Mouse (Mus musculus): Measurements from ENCODE around the gene B4galnt4. TPM values are rescaled to one million over a fixed set of nuclear protein-coding genes. Genes with fewer than 3 reads are reported as not detected.
A peak's percentile ranks its signal among the peaks of the same experiment; 100 is the strongest.

Gene B4galnt4
- polyA plus RNA-seq, 1 experiment from 2014 or later, result 15.4 TPM

DNA sequence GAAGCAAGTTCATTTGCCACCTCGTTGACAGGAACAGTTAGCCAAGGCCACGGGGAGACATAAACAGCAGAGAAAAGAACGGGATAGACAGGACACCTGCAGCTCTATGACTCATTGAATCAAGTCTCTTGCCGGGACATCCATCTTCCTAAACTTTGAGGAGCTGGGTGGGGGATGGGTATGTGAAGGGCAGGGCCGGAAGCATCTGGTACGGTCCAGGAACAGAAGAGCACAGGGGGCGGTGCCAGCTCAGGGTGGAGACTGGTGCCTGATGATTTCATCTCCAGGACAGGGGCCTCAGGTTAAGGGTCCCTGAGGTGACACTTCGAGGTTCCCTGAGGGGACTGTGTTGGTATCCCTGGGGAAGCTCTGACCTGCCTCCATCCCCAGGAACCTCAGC is 27.0 kb downstream of the B4galnt4 start:
- Histone ChIP-seq H3K4me1 (peaks cover 23% of the 10 kb centered on the region), H3K4me3 (replicated peaks) (no peak overlapping the region), H3K27me3 (peaks cover 40% of the 10 kb centered on the region), H3K36me3 (no peaks in the 10 kb centered on the region), H3K9me3 (replicated peaks) (no peaks in the 10 kb centered on the region), H3K27ac (no peak overlapping the region), H3K9ac (no peak overlapping the region), H3K4me2 (peak overlapping the region; percentile 38; the same call in 1 of the 2 replicates)
- 32% methylated on average over 8 of the region's 8 CpGs for WGBS
- ATAC-seq (replicated peaks; ENCODE audit: low FRiP score), result no peak

DNA sequence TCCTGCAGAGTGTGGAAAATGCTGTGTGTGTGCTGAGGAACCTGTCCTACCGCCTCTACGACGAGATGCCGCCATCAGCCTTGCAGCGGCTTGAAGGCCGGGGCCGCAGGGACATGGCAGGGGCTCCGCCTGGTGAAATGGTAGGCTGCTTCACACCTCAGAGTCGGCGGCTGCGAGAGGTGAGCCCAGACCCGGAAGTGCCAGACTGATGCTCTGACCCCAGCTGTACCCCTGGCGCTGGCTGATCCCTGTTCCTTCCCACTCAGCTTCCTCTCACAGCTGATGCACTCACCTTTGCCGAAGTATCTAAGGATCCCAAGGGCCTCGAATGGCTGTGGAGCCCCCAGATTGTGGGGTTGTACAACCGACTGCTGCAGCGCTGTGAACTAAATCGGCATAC is 27.6 kb downstream of the B4galnt4 start:
- H3K4me3 ChIP-seq (replicated peaks), result 0 out of 2 replicates have a peak overlapping the region, but pooled peaks have one; percentile 5
- H3K4me1 ChIP-seq, result peaks cover 28% of the 10 kb centered on the region
- no peak overlapping the region for H3K9ac ChIP-seq
- no peaks in the 10 kb centered on the region for H3K9me3 ChIP-seq (replicated peaks)
- no peaks in the 10 kb centered on the region for H3K36me3 ChIP-seq
- peak overlapping the region; percentile 38 for H3K4me2 ChIP-seq
- H3K27me3 ChIP-seq, result peaks cover 42% of the 10 kb centered on the region
- ATAC-seq (replicated peaks; ENCODE audit: low FRiP score), result no peak
- H3K27ac ChIP-seq, result no peak overlapping the region
- WGBS, result 14% methylated on average over 18 of the region's 18 CpGs

DNA sequence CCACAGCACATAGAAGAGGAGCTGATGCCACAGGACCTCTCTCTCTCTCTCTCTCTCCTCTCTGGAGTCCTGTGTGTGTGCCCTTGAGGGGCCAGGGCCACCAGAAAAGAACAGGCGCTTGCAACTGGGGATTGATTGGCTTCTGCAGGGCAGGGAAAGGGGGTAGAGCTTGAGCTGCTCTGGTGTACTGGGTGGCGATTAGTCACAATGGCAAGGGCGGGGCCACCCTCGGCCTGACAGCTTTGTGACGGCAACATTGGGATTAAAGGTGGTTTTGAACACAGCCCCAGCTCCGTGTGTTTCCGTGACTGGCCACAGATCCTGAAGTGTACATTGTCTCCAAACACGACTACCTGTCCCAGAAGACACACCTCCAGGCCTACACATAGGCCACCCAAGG is 29.3 kb downstream of the B4galnt4 start:
- Histone ChIP-seq H3K9ac (no peak overlapping the region), H3K4me3 (replicated peaks) (no peak overlapping the region), H3K27me3 (peaks cover 42% of the 10 kb centered on the region), H3K4me1 (peaks cover 43% of the 10 kb centered on the region), H3K9me3 (replicated peaks) (no peaks in the 10 kb centered on the region), H3K36me3 (no peaks in the 10 kb centered on the region), H3K27ac (no peak overlapping the region), H3K4me2 (no peak overlapping the region)
- WGBS, result 79% methylated on average over 8 of the region's 8 CpGs
- ATAC-seq (replicated peaks; ENCODE audit: low FRiP score), result no peak

DNA sequence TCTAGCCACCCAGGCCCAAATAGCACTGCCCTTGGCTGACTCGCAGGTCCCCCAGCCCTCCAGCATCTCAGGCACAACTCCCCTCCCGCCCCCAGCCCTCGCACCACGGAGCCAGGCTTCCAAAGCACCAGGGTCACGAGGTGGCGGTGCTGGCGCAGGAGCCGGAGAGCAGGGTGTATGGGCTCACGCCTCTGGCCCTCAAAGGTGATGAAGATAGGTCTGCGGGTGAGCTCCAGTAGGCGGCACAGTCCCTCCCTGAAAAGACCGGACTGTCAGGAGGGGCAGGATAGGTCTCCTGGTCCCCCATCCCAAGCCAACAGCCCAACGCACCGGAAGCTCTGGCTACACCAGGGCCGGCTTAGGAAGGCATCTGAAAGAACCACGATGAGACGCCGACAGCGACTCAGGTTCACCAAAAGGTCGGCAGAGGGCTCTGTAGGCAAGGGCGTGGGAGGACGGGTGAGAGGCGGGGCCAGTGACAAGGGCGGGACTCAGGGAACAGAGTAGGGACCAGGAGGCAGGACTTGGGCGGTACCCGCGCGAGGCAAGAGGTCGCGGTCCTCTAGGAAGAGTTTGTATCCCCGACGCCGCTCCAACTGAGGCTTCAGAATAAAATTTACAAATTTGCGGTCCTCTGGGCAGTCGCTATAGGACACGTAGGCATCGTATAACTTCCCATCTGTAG is 31.3 kb downstream of the B4galnt4 start:
- peak; percentile 79 for ATAC-seq (replicated peaks; ENCODE audit: low FRiP score)
- H3K9ac ChIP-seq, result no peak overlapping the region

DNA sequence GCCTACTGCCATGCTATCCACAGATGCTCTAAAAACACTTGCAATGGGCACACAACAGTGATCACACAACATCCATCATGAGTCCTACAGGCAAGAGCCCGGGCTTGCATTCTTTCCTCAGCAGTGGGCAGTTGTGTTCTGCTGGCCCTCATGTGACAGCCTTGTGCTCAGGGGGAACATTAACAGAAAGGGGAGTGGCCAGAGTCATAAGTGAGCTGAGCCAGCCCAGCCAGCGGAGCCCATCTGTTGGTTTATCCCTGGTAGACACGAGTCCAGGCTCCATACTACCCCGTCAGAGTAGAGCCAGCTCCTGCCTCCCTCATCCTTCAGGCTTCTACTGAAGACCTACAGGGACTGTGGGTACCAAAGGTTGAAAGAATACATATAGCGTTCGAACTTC is 33.0 kb downstream of the B4galnt4 start:
- H3K27me3 ChIP-seq, result peaks cover 21% of the 10 kb centered on the region
- no peaks in the 10 kb centered on the region for H3K9me3 ChIP-seq (replicated peaks)
- H3K9ac ChIP-seq, result no peak overlapping the region
- H3K4me2 ChIP-seq, result peak overlapping the region; percentile 34
- H3K27ac ChIP-seq, result peak overlapping the region; percentile 89
- H3K36me3 ChIP-seq, result no peaks in the 10 kb centered on the region
- peak; percentile 63 for ATAC-seq (replicated peaks; ENCODE audit: low FRiP score)
- WGBS, result 75% methylated on average over 6 of the region's 6 CpGs
- H3K4me3 ChIP-seq (replicated peaks), result no peak overlapping the region
- peaks cover 46% of the 10 kb centered on the region for H3K4me1 ChIP-seq

More for the DNA sequence above, 31.3 kb downstream of the B4galnt4 start:
- Histone ChIP-seq H3K9me3 (replicated peaks) (no peaks in the 10 kb centered on the region), H3K4me1 (peaks cover 59% of the 10 kb centered on the region), H3K4me3 (replicated peaks) (peak overlapping the region; percentile 18), H3K36me3 (no peaks in the 10 kb centered on the region), H3K27ac (no peak overlapping the region), H3K27me3 (peaks cover 36% of the 10 kb centered on the region), H3K4me2 (peak overlapping the region; percentile 52)
- WGBS, result 7% methylated on average over 37 of the region's 37 CpGs

DNA sequence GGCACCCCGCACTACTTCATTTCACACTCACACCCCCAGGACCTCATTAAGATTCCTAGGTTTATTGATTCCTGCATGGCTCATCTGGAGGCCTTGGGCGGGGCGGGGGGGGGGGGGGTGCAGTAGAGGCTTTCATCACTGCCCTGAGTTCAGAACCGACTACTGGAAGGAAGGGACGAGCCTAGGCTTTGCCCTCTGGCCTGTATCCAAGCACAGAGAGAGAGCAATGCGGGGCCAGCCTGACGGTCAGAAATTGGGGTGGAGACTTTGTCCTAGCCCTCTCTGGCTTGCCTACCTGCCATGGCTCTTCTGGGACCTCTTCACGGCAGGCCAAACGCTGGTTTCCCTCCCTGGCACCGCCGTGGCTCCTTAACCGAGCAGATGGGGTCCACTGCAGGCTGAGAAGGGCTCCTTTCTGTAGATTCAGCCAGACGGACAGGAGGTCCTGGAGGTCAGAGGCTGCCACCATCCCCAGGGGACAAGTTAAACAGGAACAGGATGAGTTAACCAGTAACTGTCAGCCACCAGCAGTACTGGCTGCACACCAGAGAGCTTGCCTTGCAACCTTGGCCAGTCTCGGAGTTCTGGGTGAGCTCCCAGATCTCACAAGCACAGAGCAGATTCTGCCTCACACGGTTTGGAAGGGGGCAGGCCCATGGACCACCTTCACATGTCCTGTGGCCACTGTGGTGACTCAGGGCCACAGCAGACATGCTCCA is 33.7 kb downstream of the B4galnt4 start:
- Histone ChIP-seq H3K4me2 (peak overlapping the region; percentile 34), H3K9ac (no peak overlapping the region; the same call in 1 of the 2 replicates), H3K9me3 (replicated peaks) (no peaks in the 10 kb centered on the region), H3K4me1 (peaks cover 50% of the 10 kb centered on the region), H3K4me3 (replicated peaks) (no peak overlapping the region; the same call in 1 of the 2 replicates), H3K27ac (peak overlapping the region; percentile 89), H3K36me3 (no peaks in the 10 kb centered on the region), H3K27me3 (peaks cover 19% of the 10 kb centered on the region)
- 50% methylated on average over 15 of the region's 15 CpGs for WGBS
- ATAC-seq (replicated peaks; ENCODE audit: low FRiP score), result peak; percentile 50

DNA sequence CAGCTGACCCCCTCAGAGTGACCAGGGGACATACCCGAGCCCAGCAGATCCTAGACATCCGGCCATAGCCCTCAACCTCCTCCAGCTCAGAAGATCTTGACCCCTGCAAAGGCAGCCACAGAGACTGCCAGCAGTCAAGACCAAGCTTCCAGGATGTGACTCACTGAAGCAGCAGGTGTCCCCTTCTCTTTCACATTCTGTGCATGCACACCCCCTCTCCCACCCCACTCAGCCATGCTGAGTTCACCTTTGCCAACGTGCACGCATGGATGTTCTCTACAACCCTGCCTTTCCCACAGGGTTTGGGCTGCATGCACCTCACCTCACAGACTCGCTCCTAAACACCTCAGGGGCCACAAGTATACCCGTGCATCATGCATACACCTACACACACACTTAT is 35.1 kb downstream of the B4galnt4 start:
- H3K9ac ChIP-seq, result no peak overlapping the region
- H3K4me1 ChIP-seq, result peaks cover 59% of the 10 kb centered on the region
- H3K4me2 ChIP-seq, result peak overlapping the region; percentile 34
- peaks cover 23% of the 10 kb centered on the region for H3K27me3 ChIP-seq
- H3K9me3 ChIP-seq (replicated peaks), result no peaks in the 10 kb centered on the region
- no peaks in the 10 kb centered on the region for H3K36me3 ChIP-seq
- no peak for ATAC-seq (replicated peaks; ENCODE audit: low FRiP score)
- WGBS, result 80% methylated on average over 6 of the region's 6 CpGs
- H3K27ac ChIP-seq, result peak overlapping the region; percentile 89; the same call in 1 of the 2 replicates
- peak overlapping the region; percentile 13 for H3K4me3 ChIP-seq (replicated peaks)

DNA sequence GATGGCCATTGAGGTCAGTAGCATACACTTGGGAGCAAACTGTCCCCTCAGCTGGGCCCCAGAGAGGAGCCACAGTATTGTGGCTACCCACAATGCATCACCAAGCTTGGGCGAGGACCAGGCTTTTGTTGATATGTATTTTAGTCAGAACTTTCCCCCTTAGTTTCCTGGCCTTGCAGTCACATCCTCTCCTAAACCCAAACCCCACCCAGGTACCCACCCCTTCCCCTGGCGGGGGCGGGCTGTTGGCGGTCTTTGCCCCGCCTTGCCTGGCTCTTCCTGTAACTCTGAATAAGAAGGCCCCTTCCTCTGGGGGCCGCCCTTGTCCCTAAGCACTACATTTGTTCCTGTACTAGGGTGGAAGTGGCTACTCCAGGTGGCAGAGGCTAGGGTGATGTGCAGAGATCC is 35.7 kb downstream of the B4galnt4 start:
- Histone ChIP-seq H3K27ac (0 out of 2 replicates have a peak overlapping the region, but pooled peaks have one; percentile 46), H3K9ac (no peak overlapping the region), H3K4me1 (peaks cover 59% of the 10 kb centered on the region), H3K4me2 (peak overlapping the region; percentile 34), H3K4me3 (replicated peaks) (peak overlapping the region; percentile 13), H3K9me3 (replicated peaks) (no peaks in the 10 kb centered on the region), H3K36me3 (no peaks in the 10 kb centered on the region), H3K27me3 (peaks cover 30% of the 10 kb centered on the region)
- 59% methylated on average over 6 of the region's 6 CpGs for WGBS
- ATAC-seq (replicated peaks; ENCODE audit: low FRiP score), result no peak

DNA sequence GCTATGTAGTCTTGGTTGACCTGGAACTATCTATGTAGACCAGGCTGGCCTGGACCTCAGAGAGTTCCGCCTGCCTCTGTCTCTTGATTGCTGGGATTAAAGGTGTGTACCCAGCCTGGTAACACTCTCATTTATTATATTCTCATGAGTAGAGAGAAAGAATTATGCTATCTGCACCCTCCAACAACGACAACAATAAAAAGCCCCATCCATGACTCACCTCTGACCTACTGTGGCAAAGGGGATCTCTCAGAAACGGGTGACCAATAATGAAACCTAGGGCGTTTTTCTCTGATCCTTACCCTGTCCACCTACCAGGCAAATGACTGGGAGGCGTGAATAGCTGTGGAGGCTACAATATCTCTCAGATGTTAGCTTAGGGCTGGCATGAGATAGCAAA is 36.3 kb downstream of the B4galnt4 start:
- no peak overlapping the region for H3K27ac ChIP-seq
- H3K36me3 ChIP-seq, result no peaks in the 10 kb centered on the region
- peaks cover 55% of the 10 kb centered on the region for H3K4me1 ChIP-seq
- WGBS, result 78% methylated on average over 5 of the region's 5 CpGs
- no peak overlapping the region for H3K9ac ChIP-seq
- H3K9me3 ChIP-seq (replicated peaks), result no peaks in the 10 kb centered on the region
- H3K4me3 ChIP-seq (replicated peaks), result no peak overlapping the region
- no peak overlapping the region for H3K4me2 ChIP-seq
- H3K27me3 ChIP-seq, result peaks cover 34% of the 10 kb centered on the region
- no peak for ATAC-seq (replicated peaks; ENCODE audit: low FRiP score)

DNA sequence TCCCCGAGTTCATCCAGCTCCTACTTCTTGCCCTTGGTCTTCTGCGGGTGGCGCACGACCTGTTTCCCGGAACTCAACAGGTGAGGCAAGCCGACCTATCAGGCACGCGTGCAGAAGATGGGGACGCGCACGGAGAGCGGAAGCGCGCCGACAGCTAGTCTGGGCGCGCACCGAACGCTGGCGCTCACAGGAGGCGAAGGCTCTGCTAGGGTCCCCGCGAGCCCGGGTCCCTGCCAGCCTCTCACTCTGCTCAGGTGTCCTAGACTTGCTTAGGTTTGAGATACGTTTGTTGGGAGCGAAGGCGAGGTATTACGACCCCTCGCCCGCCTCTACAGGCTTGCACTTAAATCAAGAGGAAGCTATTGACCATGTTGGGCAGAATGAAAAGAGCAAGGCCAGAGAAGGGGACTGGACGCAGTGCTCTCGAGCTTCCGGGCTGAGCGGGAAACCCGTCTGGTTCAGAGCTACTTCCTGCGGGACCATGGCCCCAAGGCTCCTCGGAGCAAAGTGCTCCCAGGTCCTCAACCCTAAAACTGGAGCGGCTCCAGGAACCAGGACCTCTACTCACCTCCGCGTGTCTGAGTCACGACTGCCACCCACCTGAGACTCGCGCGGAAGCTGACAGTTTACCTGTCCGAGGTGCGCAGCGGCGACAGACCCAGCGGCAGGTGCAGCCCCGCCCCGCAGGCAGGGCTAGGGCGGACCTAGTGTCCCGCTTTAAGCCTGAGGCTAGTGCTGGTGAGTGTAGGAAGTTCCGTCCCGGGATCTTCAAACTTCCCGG is 39.2 kb downstream of the B4galnt4 start, which contains the start of gene Sigirr:
Sigirr (minus strand) TSS at position 662 of the 781 bp plus-strand sequence.
- peak; percentile 55 for ATAC-seq (replicated peaks; ENCODE audit: low FRiP score)
- no peaks in the 10 kb centered on the region for H3K36me3 ChIP-seq
- H3K9ac ChIP-seq, result peak within 1 kb of the TSS; percentile 27
- H3K27me3 ChIP-seq, result peaks cover 29% of the 10 kb centered on the region
- peaks cover 29% of the 10 kb centered on the region for H3K4me1 ChIP-seq
- peak within 1 kb of the TSS; percentile 75 for H3K4me2 ChIP-seq
- peak within 1 kb of the TSS; percentile 44 for H3K4me3 ChIP-seq (replicated peaks)
- under 1% methylated on average over 56 of the region's 56 CpGs for WGBS
- no peaks in the 10 kb centered on the region for H3K9me3 ChIP-seq (replicated peaks)
- 0 out of 2 replicates have a peak within 1 kb of the TSS, but pooled peaks have one; percentile 20 for H3K27ac ChIP-seq

DNA sequence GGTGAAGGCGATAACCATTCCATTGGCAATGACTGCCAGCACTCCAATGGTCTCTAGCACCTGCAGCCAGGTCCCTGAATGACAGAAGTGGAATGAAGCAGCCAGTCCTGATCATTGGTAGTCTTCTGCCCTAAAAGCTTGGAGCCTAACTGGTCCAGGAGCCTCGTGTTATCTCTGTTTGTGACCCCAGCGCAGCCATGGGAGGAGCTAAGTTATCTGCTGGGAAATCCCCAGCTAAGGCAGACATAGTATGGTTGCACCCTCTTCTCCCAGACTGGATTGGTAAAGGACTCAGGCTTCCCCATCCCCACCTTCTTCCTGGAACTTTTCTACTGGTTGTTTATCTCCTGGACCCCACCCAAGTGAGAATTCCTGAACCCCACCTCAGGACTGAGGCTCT is 42.3 kb downstream of the B4galnt4 start:
- H3K4me2 ChIP-seq, result no peak overlapping the region
- H3K4me3 ChIP-seq (replicated peaks), result no peak overlapping the region
- H3K4me1 ChIP-seq, result peaks cover 12% of the 10 kb centered on the region
- ATAC-seq (replicated peaks; ENCODE audit: low FRiP score), result no peak
- peaks cover 29% of the 10 kb centered on the region for H3K27me3 ChIP-seq
- WGBS, result 67% methylated on average over 3 of the region's 3 CpGs
- H3K36me3 ChIP-seq, result no peaks in the 10 kb centered on the region
- no peak overlapping the region for H3K9ac ChIP-seq
- H3K27ac ChIP-seq, result no peak overlapping the region
- H3K9me3 ChIP-seq (replicated peaks), result no peaks in the 10 kb centered on the region

Measured in kidney, embryonic 15.5 days (tissue).